Mouse (Mus musculus) stomach, postnatal 0 days (tissue): ENCODE measurements at regions not wholly inside any gene's neighbourhood (a gene's known extent, or its start where the extent isn't known, plus 50 kb on each side); places are given as distances from the start of the nearest gene placed in this dataset.

Experiments
- CTCF ChIP-seq: IDR thresholded peaks from 2 replicates; pipeline ENCODE4 v1.5.1; 2016; ENCODE audit warnings: antibody characterized with exemption, low read depth, mild to moderate bottlenecking, moderate library complexity
- EP300 ChIP-seq: optimal IDR thresholded peaks from 2 replicates; pipeline ENCODE3; 2016; ENCODE audit warnings: antibody characterized with exemption

DNA sequence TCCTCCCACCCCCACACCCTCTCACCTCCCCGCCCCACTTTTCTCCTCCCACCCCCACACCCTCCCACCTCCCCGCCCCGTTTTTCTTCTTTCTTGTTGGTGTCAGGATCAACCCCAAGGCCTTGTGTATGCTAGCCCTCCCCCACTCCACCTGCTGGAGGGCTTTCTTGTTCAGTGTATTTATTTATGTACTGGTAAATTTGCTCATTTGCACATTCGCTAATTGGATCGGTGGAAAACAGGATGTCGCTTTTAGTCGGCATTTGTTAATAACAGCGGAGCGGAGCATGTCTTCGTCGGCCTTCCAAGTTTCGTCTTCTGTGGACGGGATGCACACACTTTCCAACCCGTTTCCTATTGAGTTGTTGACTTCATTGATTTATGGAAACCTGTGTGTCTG lies 187.9 kb downstream of the Trim29 start:
- TF ChIP-seq CTCF: no peak
- no peak for TF ChIP-seq EP300
